25 mouse cellular contexts compared by ENCODE assay signal in genomic region chr2:167141810-167142209, GRCm38 (mm10). TPM values are rescaled to one million over a fixed set of nuclear protein-coding genes. Genes with fewer than 3 reads are reported as not detected.
A peak's percentile ranks its signal among the peaks of the same experiment; 100 is the strongest.
DNase-seq lines count a peak whose midpoint lies in the region; ATAC-seq and TF ChIP-seq lines count a peak whose summit lies in the region.
"Had no signal": no experiment of that assay in that cellular context is flagged by ENCODE, and none has a peak within 500 bp of the region (broad histone marks: within the 10 kb centered on the region; RNA-seq: fewer than 3 reads in every experiment).

No protein-coding gene starts in this region.

- no peak for TF ChIP-seq CTCF in left cerebral cortex, adult 2 months (IDR thresholded peaks at IDR 0.05)
- no peak for TF ChIP-seq CTCF in olfactory bulb, adult 2 months (IDR thresholded peaks at IDR 0.05; ENCODE audit: insufficient read depth, low read depth, low read length)
- TF ChIP-seq CTCF in thymus, adult 2 months (IDR thresholded peaks at IDR 0.05; ENCODE audit: borderline replicate concordance, control insufficient read depth, extremely low read depth, insufficient read depth, low read length, poor library complexity) = no peak

- peak overlapping the region; percentile 63 for H3K27ac ChIP-seq in left cerebral cortex, adult 2 months
- H3K27ac ChIP-seq in liver, embryonic 13.5 days = no peak overlapping the region
- H3K27ac ChIP-seq in olfactory bulb, adult 2 months (ENCODE audit: insufficient read depth, low read depth, low read length) = peak overlapping the region; percentile 16; the same call in 1 of the 2 replicates
- no peak overlapping the region for H3K27ac ChIP-seq in thymus, adult 2 months (ENCODE audit: control insufficient read depth, insufficient read depth, low read length)
- H3K27ac ChIP-seq: embryonic facial prominence, embryonic 12.5 days; forebrain, embryonic 13.5 days; heart, embryonic 13.5 days; hindbrain, embryonic 14.5 days; intestine, embryonic 15.5 days; midbrain, embryonic 15.5 days; neural tube, embryonic 15.5 days; stomach, postnatal 0 days had no signal

- H3K4me1 ChIP-seq in liver, embryonic 13.5 days (replicated peaks) = peaks cover 29% of the 10 kb centered on the region
- H3K4me1 ChIP-seq in olfactory bulb, adult 2 months (ENCODE audit: control insufficient read depth, insufficient read depth, low read length) = peaks cover 63% of the 10 kb centered on the region
- H3K4me1 ChIP-seq in thymus, adult 2 months (replicated peaks; ENCODE audit: control insufficient read depth, insufficient read depth, low read length) = peaks cover 31% of the 10 kb centered on the region

- ATAC-seq in liver, embryonic 13.5 days (ENCODE audit: low read depth) = peak; percentile 94
- ATAC-seq: forebrain, embryonic 13.5 days; intestine, embryonic 15.5 days; midbrain, embryonic 15.5 days; Patski had no signal

- H3K9ac ChIP-seq in liver, embryonic 13.5 days = no peak overlapping the region
- H3K9ac ChIP-seq: embryonic facial prominence, embryonic 12.5 days; forebrain, embryonic 13.5 days; heart, embryonic 13.5 days; hindbrain, embryonic 14.5 days; intestine, embryonic 15.5 days; midbrain, embryonic 15.5 days; neural tube, embryonic 15.5 days had no signal

- peaks cover 73% of the 10 kb centered on the region for H3K27me3 ChIP-seq in liver, embryonic 13.5 days
- H3K27me3 ChIP-seq in thymus, adult 2 months (ENCODE audit: control insufficient read depth, insufficient read depth, low read length) = no peaks in the 10 kb centered on the region
- H3K27me3 ChIP-seq: forebrain, embryonic 13.5 days; midbrain, embryonic 15.5 days; neural tube, embryonic 15.5 days; Patski had no signal

- WGBS in liver, embryonic 13.5 days (ENCODE audit: insufficient replicate concordance) = 28% methylated on average over 4 of the region's 4 CpGs
- WGBS in olfactory bulb, adult 2 months = 83% methylated on average over 4 of the region's 4 CpGs
- 93% methylated on average over 4 of the region's 4 CpGs for WGBS in thymus, adult 2 months

- no peak for TF ChIP-seq POLR2A in olfactory bulb, adult 2 months (IDR thresholded peaks at IDR 0.05; ENCODE audit: insufficient read depth, low read depth, low read length)
- no peak for TF ChIP-seq POLR2A in thymus, adult 2 months (IDR thresholded peaks at IDR 0.05; ENCODE audit: control insufficient read depth, extremely low read depth, insufficient read depth, low read length, poor library complexity)

- peak overlapping the region; percentile 1 for H3K4me2 ChIP-seq in liver, embryonic 13.5 days
- H3K4me2 ChIP-seq: embryonic facial prominence, embryonic 12.5 days; forebrain, embryonic 13.5 days; heart, embryonic 13.5 days; hindbrain, embryonic 14.5 days; intestine, embryonic 15.5 days; midbrain, embryonic 15.5 days; neural tube, embryonic 15.5 days had no signal

- no peaks in the 10 kb centered on the region for H3K36me3 ChIP-seq in liver, embryonic 13.5 days
- no peaks in the 10 kb centered on the region for H3K36me3 ChIP-seq in thymus, adult 2 months (ENCODE audit: control insufficient read depth, insufficient read depth, low read length)
- H3K36me3 ChIP-seq: embryonic facial prominence, embryonic 12.5 days; heart, embryonic 13.5 days; intestine, embryonic 15.5 days; midbrain, embryonic 15.5 days; neural tube, embryonic 15.5 days had no signal

- no peak overlapping the region for H3K4me3 ChIP-seq in left cerebral cortex, adult 2 months
- H3K4me3 ChIP-seq in liver, embryonic 13.5 days (replicated peaks) = no peak overlapping the region
- no peak overlapping the region for H3K4me3 ChIP-seq in olfactory bulb, adult 2 months (ENCODE audit: insufficient read depth, low read depth, low read length)
- no peak overlapping the region for H3K4me3 ChIP-seq in thymus, adult 2 months (ENCODE audit: control insufficient read depth, insufficient read depth, low read length)
- H3K4me3 ChIP-seq: embryonic facial prominence, embryonic 12.5 days; erythroblast, embryonic 14.5 days; forebrain, embryonic 13.5 days; heart, embryonic 13.5 days; intestine, embryonic 15.5 days; midbrain, embryonic 15.5 days; neural tube, embryonic 15.5 days had no signal

- intact Hi-C loops in left cerebral cortex, adult 2 months (cut with DNase I) = no loop called here
- intact Hi-C loops in left cerebral cortex, postnatal 10 days (cut with DNase I) = no loop called here

- DNase-seq in left cerebral cortex, adult 2 months (ENCODE audit: extremely low spot score in 1 of 2, low spot score in 2 of 2) = no peak
- no peak for DNase-seq in left cerebral cortex, postnatal 10 days (ENCODE audit: extremely low spot score in 1 of 2, low spot score in 2 of 2)
- DNase-seq in c-Kit-positive CD71-positive TER-119-negative erythroid progenitor cells, embryonic 14.5 days (ENCODE audit: low read depth) = peak; percentile 62
- peak; percentile 73 for DNase-seq in liver, embryonic 13.5 days
- no peak for DNase-seq in spleen, postnatal 10 days (ENCODE audit: low spot score in 2 of 2)
- DNase-seq in thymus, adult 2 months = no peak
- no peak for DNase-seq in kidney, adult 18-20 months
- DNase-seq: adrenal gland, postnatal 10 days; cerebellum, adult 2 months; gastrocnemius, postnatal 10 days; heart, postnatal 36 days; kidney, postnatal 36 days; thymus, postnatal 14 days had no signal

- no peaks in the 10 kb centered on the region for H3K9me3 ChIP-seq in liver, embryonic 13.5 days (replicated peaks)
- H3K9me3 ChIP-seq: embryonic facial prominence, embryonic 12.5 days; forebrain, embryonic 13.5 days; heart, embryonic 13.5 days; intestine, embryonic 15.5 days; midbrain, embryonic 15.5 days; neural tube, embryonic 15.5 days had no signal

RNA-seq across cellular contexts. Expression of gene Kcnb1, which starts 48.1 kb away (rescaled TPM):
- total RNA-seq in left cerebral cortex, adult 2 months (2021) = 100 to 1,000 TPM; 230 to 237 TPM
- total RNA-seq in left cerebral cortex, postnatal 10 days (2021) = 10 to 100 TPM; 95.0 to 95.2 TPM
- 0.16 and 0.25 TPM in 2 replicates for polyA plus RNA-seq in liver, embryonic 13.5 days (2015; fragmentation: Nextera tagmentation; extraction: Ambion mirVana)
- polyA plus RNA-seq in olfactory bulb, adult 2 months (2012; ENCODE audit: insufficient read depth, insufficient read length, low replicate concordance, missing spikeins) = 145 TPM in 1 of 2 replicates, not detected in the other
- 1.7 and 2.1 TPM in 2 replicates for polyA plus RNA-seq in thymus, adult 2 months (2012; rRNA removed)
- polyA plus RNA-seq: C2C12; erythroblast, embryonic 14.5 days had no signal

Comparison
In these comparisons a context has a peak if more than half of its experiments do, and no peak if none do; other contexts are left out.
1. DNase-seq: peak in c-Kit-positive CD71-positive TER-119-negative erythroid progenitor cells, embryonic 14.5 days (single experiment) and liver, embryonic 13.5 days (single experiment); none in left cerebral cortex, adult 2 months (0 of 2), left cerebral cortex, postnatal 10 days (0 of 2), spleen, postnatal 10 days (0 of 2), thymus, adult 2 months (single experiment) and kidney, adult 18-20 months (single experiment).
2. H3K27ac ChIP-seq: peak in left cerebral cortex, adult 2 months (single experiment) and olfactory bulb, adult 2 months (single experiment); none in liver, embryonic 13.5 days (single experiment) and thymus, adult 2 months (single experiment).
3. RNA of gene Kcnb1, which starts 48.1 kb away (polyA plus RNA-seq): 145 TPM in olfactory bulb, adult 2 months; 1.7 to 2.1 TPM in thymus, adult 2 months and 0.16 to 0.25 TPM in liver, embryonic 13.5 days; every median in the first group is over 10 times any median in the second.